Mouse (Mus musculus) splenic B cell, adult 2 months (primary cell): ENCODE measurements around the gene Cadm3.

ENCODE experiments used
- DNase-seq: peaks from one replicate; pipeline ENCODE4 v3.0.0-alpha.2; 2011; ENCODE audit warnings: low read depth, low spot score
- H3K27me3 ChIP-seq: 2 replicates; pipeline ENCODE4 v1.6.1; 2012; ENCODE audit warnings: mild to moderate bottlenecking, low read length, moderate library complexity, mixed read lengths; ENCODE audit not compliant: control insufficient read depth, poor library complexity, insufficient read depth, severe bottlenecking
- H3K36me3 ChIP-seq: 2 replicates; pipeline ENCODE4 v1.6.1; 2012; ENCODE audit warnings: mild to moderate bottlenecking, low read length, moderate library complexity, mixed read lengths; ENCODE audit not compliant: control insufficient read depth, poor library complexity, insufficient read depth, severe bottlenecking

Gene Cadm3

GRCm38 (mm10) chr1:173367356-173368046 lies at the start of gene Cadm3:
TSS of gene Cadm3 (minus strand) at chr1:173367695.
- Histone ChIP-seq H3K36me3 (no peaks in the 10 kb centered on the region), H3K27me3 (no peaks in the 10 kb centered on the region; the same call in 1 of the 2 replicates)
- DNase-seq = no peak

GRCm38 (mm10) chr1:173414631-173415030 lies 47.1 kb upstream of the Cadm3 start:
- Histone ChIP-seq H3K27me3 (no peaks in the 10 kb centered on the region), H3K36me3 (no peaks in the 10 kb centered on the region)
- DNase-seq = no peak

GRCm38 (mm10) chr1:173411863-173412262 lies 44.4 kb upstream of the Cadm3 start:
- peak; percentile 81 for DNase-seq
- Histone ChIP-seq H3K27me3 (no peaks in the 10 kb centered on the region), H3K36me3 (no peaks in the 10 kb centered on the region)

- DNase-seq = peak; percentile 75
- Histone ChIP-seq H3K27me3 (no peaks in the 10 kb centered on the region), H3K36me3 (no peaks in the 10 kb centered on the region)
Measured at GRCm38 (mm10) chr1:173409066-173409465, 41.6 kb upstream of the Cadm3 start.

- Histone ChIP-seq H3K27me3 (no peaks in the 10 kb centered on the region), H3K36me3 (no peaks in the 10 kb centered on the region)
- DNase-seq = no peak
Measured at GRCm38 (mm10) chr1:173404696-173405309, 37.3 kb upstream of the Cadm3 start.

GRCm38 (mm10) chr1:173398323-173398970 lies 31.0 kb upstream of the Cadm3 start:
- Histone ChIP-seq H3K36me3 (no peaks in the 10 kb centered on the region), H3K27me3 (no peaks in the 10 kb centered on the region)
- peak; percentile 85 for DNase-seq

GRCm38 (mm10) chr1:173391754-173392153 lies 24.3 kb upstream of the Cadm3 start:
- DNase-seq = no peak
- no peaks in the 10 kb centered on the region for H3K36me3 ChIP-seq

GRCm38 (mm10) chr1:173389901-173390401 lies 22.5 kb upstream of the Cadm3 start:
- H3K36me3 ChIP-seq = no peaks in the 10 kb centered on the region
- DNase-seq = no peak
- peaks cover 2% of the 10 kb centered on the region; the same call in 1 of the 2 replicates for H3K27me3 ChIP-seq

More at GRCm38 (mm10) chr1:173391754-173392153, 24.3 kb upstream of the Cadm3 start:
- H3K27me3 ChIP-seq = peaks cover 2% of the 10 kb centered on the region; the same call in 1 of the 2 replicates

GRCm38 (mm10) chr1:173389431-173389830 lies 21.9 kb upstream of the Cadm3 start:
- Histone ChIP-seq H3K36me3 (no peaks in the 10 kb centered on the region), H3K27me3 (peaks cover 2% of the 10 kb centered on the region; the same call in 1 of the 2 replicates)
- no peak for DNase-seq

GRCm38 (mm10) chr1:173381436-173381835 lies 13.9 kb upstream of the Cadm3 start:
- Histone ChIP-seq H3K36me3 (no peaks in the 10 kb centered on the region), H3K27me3 (no peaks in the 10 kb centered on the region; the same call in 1 of the 2 replicates)
- no peak for DNase-seq

- DNase-seq = peak; percentile 52
- no peaks in the 10 kb centered on the region for H3K36me3 ChIP-seq
- no peaks in the 10 kb centered on the region; the same call in 1 of the 2 replicates for H3K27me3 ChIP-seq
Measured at GRCm38 (mm10) chr1:173377380-173378112, 10.1 kb upstream of the Cadm3 start.

- H3K36me3 ChIP-seq = no peaks in the 10 kb centered on the region
- DNase-seq = no peak
- H3K27me3 ChIP-seq = no peaks in the 10 kb centered on the region
Measured at GRCm38 (mm10) chr1:173374020-173374419, 6.5 kb upstream of the Cadm3 start.

GRCm38 (mm10) chr1:173371586-173371985 lies 4.1 kb upstream of the Cadm3 start:
- no peak for DNase-seq
- H3K27me3 ChIP-seq = no peaks in the 10 kb centered on the region
- no peaks in the 10 kb centered on the region for H3K36me3 ChIP-seq

GRCm38 (mm10) chr1:173370456-173370855 lies 3.0 kb upstream of the Cadm3 start:
- no peak for DNase-seq
- H3K36me3 ChIP-seq = no peaks in the 10 kb centered on the region
- H3K27me3 ChIP-seq = no peaks in the 10 kb centered on the region; the same call in 1 of the 2 replicates
